Mouse (Mus musculus): ENCODE measurements at regions not wholly inside any gene's neighbourhood (a gene's known extent, or its start where the extent isn't known, plus 50 kb on each side); places are given as distances from the start of the nearest gene placed in this dataset.

DNA sequence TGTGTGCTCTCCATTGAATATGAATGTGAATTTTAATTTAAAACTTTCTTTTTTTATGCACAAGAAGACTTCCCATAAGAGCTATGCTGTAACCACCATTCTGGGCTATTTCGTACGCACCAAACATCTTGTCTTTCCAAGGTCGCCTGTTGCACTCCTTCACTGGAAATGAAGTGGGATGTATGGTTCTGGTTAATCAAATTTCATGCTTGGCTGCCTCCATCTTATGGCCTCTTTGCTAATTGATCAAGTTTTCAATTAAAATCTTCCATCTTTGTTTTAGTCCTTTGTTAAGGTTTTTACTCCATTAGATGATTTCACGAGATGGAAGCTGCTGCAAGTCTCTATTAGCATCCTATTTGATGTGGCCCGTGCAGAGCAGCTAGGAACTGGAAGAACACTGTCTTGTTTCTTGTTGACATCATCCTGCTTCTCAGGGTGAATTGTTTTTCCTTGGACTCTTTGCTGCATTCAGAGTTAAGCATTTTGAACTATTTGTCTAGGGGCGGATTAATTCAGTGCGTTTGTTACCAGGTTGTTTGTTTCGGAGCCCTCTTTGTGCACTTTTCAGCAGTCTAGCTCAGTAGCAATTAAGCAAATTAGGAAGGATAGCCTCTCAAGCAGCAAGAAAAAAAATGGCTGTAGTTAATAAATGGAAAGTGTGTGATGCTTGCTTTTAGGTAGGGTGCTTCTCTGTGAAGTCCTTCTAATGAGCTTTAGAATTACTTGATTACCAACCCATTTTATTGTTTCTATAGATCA lies 147.4 kb upstream of the Alcam start:
- no peak for DNase-seq

DNA sequence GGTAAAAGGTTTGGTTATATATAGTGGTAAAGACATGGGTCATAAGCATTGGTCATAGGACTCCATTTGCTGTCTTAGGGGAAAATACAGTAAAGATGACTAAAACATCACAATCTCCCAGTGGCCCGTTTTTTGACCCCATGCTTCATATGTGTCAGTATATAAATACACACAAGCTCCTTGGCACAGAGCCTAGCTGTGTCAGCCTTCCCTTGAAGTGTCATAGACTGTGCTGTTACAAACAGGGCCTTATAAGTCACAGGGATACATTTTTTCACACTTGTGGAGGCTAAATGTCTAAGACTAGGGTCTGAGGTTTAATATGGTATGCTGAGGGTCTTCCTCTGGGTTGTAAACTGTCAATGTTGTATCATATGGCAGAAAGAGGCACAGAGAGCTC lies 144.4 kb upstream of the Alcam start:
- no peak for DNase-seq

DNA sequence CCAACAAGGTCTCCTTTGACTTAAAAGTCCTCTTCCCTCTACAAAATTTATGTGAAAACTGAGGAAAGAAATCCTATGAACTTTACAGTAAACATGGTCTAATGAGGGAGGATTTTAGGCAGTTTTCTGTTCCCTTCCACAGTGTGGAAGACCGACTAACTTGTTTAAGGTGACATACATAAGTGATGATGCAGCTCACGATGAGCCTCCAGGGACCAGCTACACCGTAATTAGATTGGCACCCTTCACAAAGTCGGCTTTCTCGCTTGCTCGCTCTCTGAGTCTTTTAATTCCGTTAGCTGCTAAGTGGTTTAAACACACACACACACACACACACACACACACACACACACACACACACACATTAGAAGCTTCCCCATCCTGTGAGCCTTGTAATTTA lies 143.3 kb upstream of the Alcam start:
- DNase-seq, result no peak

GRCm38 (mm10) chr16:52588291-52588781 lies 134.5 kb upstream of the Alcam start:
- DNase-seq, result no peak

GRCm38 (mm10) chr16:52569078-52569477 lies 115.2 kb upstream of the Alcam start:
- peak; percentile 5 for DNase-seq

DNA sequence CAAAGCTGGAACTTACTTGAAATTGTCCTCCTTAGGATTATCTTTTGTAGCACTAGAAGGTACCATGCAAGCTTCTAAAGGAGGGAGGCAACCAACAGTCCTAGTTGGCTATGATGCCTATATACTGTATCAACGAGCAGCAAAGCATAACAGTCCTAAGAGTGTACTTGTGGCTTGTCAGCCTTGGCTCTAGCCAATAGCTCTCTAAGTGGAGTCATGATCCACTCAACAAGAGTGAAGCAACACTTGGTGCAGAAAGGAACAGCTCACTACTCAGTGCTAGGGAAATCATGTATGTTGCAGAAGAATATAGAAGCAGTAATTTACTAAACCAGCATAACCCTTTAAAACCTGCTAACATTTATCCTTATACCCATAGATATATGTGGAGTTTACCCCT lies 82.4 kb upstream of the Alcam start:
- DNase-seq, result no peak

GRCm38 (mm10) chr16:52534601-52535000 lies 80.7 kb upstream of the Alcam start:
- no peak for DNase-seq

DNA sequence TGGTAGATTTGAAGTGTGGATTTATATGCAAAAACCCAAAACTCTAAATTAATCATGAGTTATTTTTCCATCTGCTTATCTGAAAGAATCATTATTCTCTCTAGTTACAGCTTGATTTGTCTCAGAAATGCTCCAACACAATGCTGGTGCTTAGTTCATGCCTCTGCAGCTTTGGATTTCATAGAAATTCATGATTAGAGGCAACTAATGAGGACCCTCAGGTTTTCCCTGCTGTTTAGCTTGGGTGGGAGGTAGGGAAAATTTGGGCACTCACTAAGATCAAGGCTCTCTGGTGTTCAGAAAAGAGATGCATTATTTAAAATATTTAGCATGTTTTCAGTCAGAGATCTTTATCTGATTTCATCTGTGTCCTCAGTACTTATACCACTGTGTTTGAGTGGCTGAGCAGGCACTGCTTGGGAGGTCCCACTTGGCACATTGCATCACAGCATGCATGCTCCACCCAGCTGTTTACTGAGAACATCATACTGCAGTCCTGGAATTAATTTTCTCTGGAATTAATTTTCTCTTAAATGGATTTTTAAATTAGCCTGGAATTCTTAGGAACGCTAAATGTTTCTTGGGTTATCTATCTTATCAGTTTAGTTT lies 78.7 kb upstream of the Alcam start:
- DNase-seq, result no peak

DNA sequence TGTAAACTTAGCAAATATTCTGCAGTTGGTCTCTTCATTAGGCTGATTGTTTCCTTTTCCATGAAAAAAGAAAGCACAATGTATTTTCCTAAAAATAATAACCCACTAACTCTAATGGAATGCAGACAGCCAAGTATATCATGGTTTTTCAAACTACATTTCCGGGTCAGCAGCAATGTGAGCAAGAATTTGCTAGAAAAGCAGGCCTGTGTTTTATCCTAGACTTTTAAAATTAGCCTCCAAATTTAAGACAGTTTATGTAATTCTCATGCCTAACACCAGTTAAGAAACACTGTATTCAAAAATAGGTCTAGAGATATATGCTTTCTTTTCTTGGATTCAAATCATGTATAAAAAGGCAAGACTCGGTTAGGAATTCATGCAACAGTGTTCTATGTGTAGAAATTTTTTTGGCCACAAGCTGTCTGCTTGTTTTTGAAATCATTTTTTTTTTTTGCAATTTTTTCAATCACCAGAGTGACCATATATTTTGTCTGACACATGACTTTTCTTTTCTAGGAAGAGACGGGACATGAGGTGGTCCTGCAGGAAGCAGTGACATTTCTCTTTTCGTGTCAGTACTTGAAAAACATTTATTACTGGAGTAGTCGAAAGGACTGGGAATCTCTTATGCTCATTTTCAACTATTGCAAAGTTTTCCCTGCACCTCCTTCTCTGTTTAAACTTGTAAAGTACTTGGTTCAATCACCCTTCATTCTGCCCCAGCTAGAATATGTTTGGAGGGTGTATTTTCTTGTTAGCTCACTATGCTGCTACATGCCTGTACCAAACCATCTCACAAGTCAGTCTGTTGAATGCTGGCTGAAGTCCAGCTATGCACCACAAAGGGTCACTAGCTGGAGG lies 59.9 kb upstream of the Alcam start:
- no peak for DNase-seq

GRCm38 (mm10) chr16:52508633-52509379 lies 54.9 kb upstream of the Alcam start:
- no peak for DNase-seq

Data from right cerebral cortex, postnatal 4 days (tissue).